Mouse (Mus musculus) central nervous system, embryonic 14 days (tissue): ENCODE results near the gene Arhgef12. TPM values are rescaled to one million over a fixed set of nuclear protein-coding genes. Genes with fewer than 3 reads are reported as not detected.

Source experiments
- polyA plus RNA-seq: library from polyadenylated mRNA; depleted of rRNA; stranded (reverse); fragments of >200 nt; gene quantifications from 2 replicates; pipeline ENCODE4 v1.2.3, GENCODE M21; 2012; rRNA removed

Arhgef12 gene
- polyA plus RNA-seq, result 40.8 and 41.4 TPM in 2 replicates

GRCm38 (mm10) chr9:43107187-43107517 lies at the start of gene Arhgef12:
Gene Arhgef12 (minus strand): TSS chr9:43107239.

DNA sequence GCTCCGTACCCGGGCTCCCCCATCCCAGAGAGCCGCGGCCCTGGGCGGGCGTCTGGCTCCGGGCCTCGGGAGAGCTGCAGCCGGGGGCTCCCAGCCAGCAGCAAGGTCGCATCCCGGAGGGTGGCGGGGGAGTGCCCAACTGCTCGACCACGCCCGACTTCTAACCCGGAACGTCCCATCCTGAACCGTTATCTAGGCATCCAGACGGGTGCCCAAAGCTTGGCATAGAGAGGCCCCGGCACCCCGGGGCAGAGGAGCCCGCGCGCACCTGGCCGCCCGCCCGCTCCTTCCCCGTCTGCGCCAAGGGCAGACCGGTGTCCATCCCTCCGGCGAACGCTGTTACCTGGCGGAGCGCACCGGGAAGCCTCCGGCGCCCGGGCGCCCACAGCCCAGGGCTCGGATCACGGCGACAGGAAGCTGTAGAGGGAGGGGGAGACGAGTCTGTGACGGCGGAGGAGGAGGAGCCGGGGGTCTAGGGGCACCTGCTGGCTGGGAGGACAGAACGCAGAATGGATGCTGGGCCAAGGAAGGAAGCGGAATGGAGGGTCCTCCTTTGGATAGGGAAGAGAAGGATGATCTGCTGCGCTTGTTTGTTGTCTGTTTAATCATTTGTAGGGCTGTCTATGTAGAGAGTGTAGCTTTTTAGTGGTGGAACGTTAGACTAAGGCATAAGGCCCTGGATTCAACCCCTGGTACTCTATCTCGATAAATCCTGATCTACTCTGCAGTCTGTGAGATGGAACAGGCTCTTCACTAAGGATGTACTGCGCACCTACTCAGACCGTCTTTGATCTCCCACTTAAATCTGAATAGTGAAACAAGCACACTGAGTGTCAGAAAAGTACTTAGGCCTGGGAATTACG lies 9.3 kb upstream of the Arhgef12 start, which contains the start of gene Tmem136:
TSS of gene Tmem136 (minus strand) at position 437 of the 863 bp plus-strand sequence.

DNA sequence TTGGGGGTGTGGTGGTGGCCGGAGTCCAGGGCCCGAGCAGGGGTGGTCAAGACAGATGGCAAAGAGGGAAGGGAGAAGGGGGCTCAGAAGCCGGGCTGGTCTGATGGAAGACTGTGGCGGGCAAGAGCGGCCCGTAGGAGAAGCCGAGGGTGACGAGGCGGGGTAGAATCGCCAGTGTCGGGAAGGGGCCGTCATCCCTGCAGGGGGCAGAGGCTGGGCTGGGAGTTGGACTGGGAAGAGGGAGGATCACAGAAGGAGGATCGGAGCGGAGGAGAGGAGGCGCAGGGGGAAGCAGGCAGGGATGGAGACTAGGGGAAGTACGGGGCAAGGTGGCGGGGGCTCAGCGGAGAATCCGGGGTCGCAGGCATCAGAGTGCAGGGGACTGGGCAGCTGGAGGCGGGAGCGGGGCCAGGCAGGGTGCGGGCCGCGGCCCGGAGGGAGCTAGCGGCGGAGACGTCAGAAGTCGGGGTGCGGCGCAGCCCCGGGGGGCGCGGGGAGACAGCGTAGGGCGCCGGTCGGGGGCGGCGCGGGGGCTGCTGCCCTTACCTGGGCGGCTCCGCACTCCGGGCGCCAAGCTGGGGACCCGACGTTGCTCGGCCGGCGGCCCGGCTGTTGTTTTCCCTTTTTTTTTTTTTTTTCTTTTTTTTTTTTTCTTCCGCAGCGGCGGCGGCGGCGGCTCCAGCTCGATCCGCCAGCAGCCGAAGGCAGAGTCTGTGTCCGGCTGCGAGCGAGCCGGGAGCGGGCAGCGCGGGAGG lies 163.1 kb downstream of the Arhgef12 start, which contains the start of gene Grik4:
TSS of gene Grik4 (minus strand) at position 713 of the 755 bp plus-strand sequence.

Other genes starting within 250 kb of the Arhgef12 start
- gene Grik4, start 162.7 kb downstream of the Arhgef12 start, polyA plus RNA-seq, result 4.5 and 6.4 TPM in 2 replicates
- gene Tmem136, start 9.3 kb upstream of the Arhgef12 start, polyA plus RNA-seq, result 25.5 and 26.7 TPM in 2 replicates
- gene Pou2f3, start 103.1 kb upstream of the Arhgef12 start, polyA plus RNA-seq, result 0.09 and 0.65 TPM in 2 replicates
- 16.2 and 41.9 TPM in 2 replicates for gene Oaf, start 132.7 kb upstream of the Arhgef12 start, polyA plus RNA-seq
- 0.27 and 4.8 TPM in 2 replicates for gene Trim29, start 203.6 kb upstream of the Arhgef12 start, polyA plus RNA-seq